Mouse (Mus musculus) layer of hippocampus, adult 2 months (tissue): Measurements from ENCODE around the gene Arhgap24. TPM values are rescaled to one million over a fixed set of nuclear protein-coding genes. Genes with fewer than 3 reads are reported as not detected.

ENCODE experiments used
- DNase-seq, 2 experiments: peaks; one replicate each; pipeline ENCODE4 v3.0.0; 2022; ENCODE audit warnings: low spot score in 2 of 2
- H3K27ac ChIP-seq: fragments of 200-600 bp; 2 replicates; pipeline ENCODE4 v1.8.1; 2022
- H3K4me3 ChIP-seq: fragments of 200-600 bp; 2 replicates; pipeline ENCODE4 v1.8.1; 2022; ENCODE audit warnings: mild to moderate bottlenecking
- CTCF ChIP-seq: fragments of 200-600 bp; conservative IDR thresholded peaks from 2 replicates; pipeline ENCODE4 v1.8.1; 2022; ENCODE audit warnings: antibody characterized with exemption, mild to moderate bottlenecking, moderate library complexity
- long read RNA-seq, 2 experiments: library from polyadenylated mRNA; stranded (forward); transcript quantifications; one replicate each; pipeline ENCODE4 v2.0.0; 2021; ENCODE audit warnings: borderline mapping rate in 2 of 2
- total RNA-seq, 2 experiments: library from RNA; stranded (reverse); gene quantifications; 2 replicates each; pipeline ENCODE4 v1.2.3; 2021

Gene Arhgap24
- 1 to 10 TPM; 4.8 to 5.3 TPM for total RNA-seq
- long read RNA-seq, experiment 1, partial matches to known transcripts, result 2 of 4 reads
- long read RNA-seq, experiment 1, other reads (novel, unspliced or antisense), result 0 of 4 reads
- long read RNA-seq, experiment 2, transcript Arhgap24-201 (7 exons, 3,632 nt), result major isoform, 8 of 12 reads
- long read RNA-seq, experiment 2, partial matches to known transcripts, result 1 of 12 reads
- long read RNA-seq, experiment 2, other reads (novel, unspliced or antisense), result 0 of 12 reads

DNA sequence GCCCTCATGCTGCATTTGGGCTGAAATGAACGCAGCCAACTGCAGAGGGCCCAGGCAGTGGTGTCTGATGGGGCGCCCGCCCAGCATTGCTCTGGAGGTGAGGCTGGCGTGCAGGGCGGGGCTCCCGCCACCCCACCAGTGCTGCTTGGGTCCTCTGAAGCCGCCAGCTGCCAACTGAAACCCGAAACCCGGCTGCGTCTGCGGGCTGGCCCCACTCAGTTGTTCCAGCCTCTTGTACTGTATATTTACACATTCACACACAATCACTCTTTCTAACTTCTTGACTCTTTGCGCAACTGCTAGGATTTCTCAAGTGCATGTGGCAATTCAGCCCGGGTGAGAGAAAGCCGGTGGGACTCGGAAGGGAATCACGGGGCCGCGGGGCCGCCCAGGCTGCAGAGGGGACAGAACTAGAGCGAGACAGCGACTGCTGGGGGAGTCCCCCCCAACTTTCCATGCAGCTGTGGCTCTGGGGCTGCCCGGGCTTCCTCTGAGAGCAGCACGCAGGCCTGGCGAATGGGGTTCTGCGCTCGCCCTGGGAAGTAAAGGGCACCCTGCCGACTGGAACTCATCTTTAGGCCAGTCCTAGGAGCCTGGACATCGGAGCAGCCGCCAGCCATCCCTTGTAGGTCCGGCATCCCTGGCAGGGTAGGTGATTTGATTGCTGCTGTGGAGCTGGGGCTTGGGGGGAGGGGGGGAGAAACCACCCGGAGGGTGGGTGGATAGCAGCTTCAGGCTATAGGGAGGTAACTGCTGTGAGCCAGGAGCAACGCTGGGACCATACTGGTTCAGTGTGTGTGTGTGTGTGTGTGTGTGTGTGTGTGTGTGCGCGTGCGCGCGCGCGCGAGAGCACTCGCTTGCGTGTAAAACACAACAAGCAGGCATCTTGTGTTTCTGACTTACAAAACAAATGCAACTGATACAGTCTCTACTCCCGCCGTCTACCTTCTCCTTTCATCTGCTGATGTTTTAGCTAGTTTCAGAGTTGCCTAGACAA lies at the start of gene Arhgap24:
Gene Arhgap24 (plus strand): TSS at position 177 of the 997 bp plus-strand sequence.
- Histone ChIP-seq H3K4me3 (peak within 1 kb of the TSS; percentile 53), H3K27ac (0 out of 2 replicates have a peak within 1 kb of the TSS, but pooled peaks have one; percentile 14)
- DNase-seq, result peak in 1 of 2 experiments; percentile 10
- TF ChIP-seq CTCF, result 0 out of 2 replicates have a peak, but pooled peaks have one; percentile 3

DNA sequence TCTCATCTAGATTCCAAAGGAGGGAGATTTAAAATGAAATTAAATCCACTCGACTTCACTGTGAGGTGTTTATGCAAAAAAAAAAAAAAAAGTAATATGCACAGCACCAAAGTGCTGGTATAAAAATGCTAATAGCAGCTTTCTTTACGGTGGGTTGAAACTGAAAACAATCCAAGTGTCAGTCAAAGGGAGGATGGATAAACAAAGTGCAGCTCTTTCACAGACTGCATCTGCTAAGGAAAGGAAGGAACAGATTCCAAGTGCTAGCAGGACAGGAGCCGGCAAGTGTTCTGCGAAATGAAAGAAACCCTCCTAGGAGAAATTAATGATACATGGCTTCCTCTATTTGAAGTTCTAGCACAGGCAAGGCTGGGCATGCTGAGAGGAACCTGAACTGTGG lies 47.0 kb upstream of the Arhgap24 start:
- Histone ChIP-seq H3K27ac (no peak overlapping the region), H3K4me3 (no peak overlapping the region)
- no peak for DNase-seq
- TF ChIP-seq CTCF, result no peak

DNA sequence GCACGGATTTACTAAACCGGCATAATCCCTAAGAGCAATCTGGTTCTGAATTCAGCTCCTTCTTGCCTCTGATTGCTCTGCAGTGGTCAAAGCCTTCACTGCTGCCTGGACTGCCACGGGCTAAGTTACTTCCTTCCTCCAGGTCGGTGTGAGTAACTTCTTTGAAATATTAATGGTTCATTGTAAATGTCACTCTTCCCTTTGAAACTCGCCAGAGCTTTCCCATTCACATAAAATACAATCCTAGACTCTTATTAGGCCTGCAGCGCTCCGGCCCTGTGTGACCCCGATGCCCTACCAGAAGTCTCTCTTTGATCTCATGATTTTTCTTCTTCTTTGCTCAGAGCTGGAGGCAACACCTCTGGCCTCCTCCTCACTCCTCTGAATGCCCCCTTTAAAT lies 44.6 kb upstream of the Arhgap24 start:
- Histone ChIP-seq H3K4me3 (no peak overlapping the region), H3K27ac (no peak overlapping the region)
- no peak for TF ChIP-seq CTCF
- no peak for DNase-seq

DNA sequence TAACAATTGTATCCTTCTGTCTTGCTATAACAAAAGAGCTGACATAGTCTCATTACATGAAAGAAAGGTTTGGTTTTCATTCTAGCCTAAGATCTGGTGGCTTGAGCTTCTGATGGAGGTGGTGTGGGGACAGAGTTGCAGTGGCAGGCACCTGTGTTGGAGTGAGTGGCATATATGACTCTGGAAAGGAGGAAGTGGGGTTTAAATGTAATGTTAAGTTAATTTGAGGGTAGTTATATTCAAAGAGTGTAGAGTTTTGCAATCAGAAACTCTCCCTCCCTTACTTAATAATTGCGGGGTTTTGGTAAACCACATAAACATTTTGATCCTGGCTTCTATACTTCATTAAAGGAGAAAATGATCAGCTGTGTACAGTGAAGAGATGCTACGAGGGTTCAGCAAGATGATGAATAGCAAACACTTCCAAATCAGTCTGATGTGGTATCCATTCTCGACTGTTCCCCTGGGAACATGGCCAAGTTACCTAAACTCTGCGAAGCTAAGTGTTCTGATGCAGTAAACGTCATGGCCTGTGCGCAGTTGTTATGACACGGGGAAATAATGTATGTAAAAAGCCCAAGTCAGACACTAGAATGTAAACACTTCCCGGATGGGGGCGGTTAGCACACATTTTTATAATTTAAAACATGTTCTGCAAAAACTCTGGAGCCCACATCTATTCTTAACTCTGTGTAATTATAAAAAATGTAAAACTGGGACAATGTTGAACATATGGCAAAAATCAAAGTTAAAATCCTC lies 41.9 kb upstream of the Arhgap24 start:
- TF ChIP-seq CTCF, result no peak
- Histone ChIP-seq H3K4me3 (no peak overlapping the region), H3K27ac (no peak overlapping the region)
- DNase-seq, result no peak

DNA sequence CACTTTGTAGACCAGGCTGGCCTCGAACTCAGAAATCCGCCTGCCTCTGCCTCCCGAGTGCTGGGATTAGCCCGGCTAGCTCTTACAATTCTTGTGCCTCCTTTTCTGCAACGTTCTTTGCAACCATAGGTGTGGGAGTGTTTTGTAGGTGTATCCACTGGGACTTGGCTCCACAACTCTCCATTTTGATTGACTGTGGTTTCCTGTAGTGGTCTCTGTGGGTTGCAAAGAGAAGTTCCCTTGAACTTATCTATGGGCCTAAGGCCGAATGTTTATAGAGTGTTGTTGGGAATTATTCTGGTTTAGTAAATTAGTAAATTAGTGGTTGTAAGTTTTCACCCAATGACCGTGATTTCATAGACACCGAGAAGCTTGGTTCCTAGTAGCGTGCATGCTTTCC lies 33.8 kb upstream of the Arhgap24 start:
- DNase-seq, result no peak
- TF ChIP-seq CTCF, result no peak
- Histone ChIP-seq H3K4me3 (no peak overlapping the region), H3K27ac (no peak overlapping the region)

DNA sequence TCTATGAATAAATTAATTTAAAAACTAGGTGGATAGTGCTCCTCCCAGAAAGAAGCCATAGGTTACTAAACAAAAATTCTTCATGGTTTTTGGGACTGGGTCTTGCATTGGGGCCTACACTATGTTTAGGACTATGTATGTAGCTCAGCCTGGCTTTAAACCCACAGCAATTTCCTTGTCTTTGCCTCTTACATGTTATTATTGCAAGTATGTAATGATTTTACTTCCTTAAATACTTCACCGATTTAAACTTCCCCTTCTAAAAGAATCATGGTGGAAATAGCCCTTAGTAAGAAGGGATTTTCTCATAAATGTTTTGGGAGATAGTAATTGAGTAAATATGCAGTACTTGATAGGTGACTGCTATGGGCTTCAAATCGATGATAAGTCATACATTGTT lies 30.3 kb upstream of the Arhgap24 start:
- Histone ChIP-seq H3K4me3 (no peak overlapping the region), H3K27ac (no peak overlapping the region)
- no peak for DNase-seq
- no peak for TF ChIP-seq CTCF

DNA sequence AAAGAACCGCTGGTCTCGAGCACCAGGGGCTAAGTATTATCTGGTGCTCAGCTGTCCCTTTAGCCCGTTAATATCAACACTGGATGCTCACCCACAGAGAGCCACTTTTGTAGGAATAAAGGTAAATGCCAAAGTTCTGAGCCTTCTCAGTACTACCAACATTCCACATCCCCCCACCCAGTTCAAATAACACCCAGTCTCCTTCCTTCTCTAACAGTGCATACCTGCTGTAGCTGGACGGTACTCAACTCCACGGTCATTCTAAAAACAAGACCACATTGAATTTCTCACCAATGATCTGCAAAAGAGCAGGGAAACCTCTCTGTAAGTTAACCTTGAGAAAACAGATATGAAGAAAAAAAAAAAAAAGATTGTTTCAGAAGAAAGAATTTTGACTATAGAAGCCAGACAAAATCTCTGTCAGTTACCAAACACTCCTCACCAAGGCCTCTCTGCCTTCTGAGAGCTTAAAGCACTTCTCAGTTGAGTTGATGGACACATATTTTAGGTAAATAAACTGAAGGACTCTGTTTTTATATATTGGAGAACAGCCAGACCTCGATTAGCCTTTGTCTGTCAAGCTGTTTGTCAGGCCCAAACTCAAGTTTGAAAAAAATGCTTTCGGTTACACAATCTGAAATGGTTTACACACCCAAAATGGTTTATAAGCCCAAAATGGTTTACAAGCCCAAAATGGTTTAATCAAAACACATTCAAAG lies 29.0 kb upstream of the Arhgap24 start:
- TF ChIP-seq CTCF, result no peak
- Histone ChIP-seq H3K27ac (no peak overlapping the region), H3K4me3 (no peak overlapping the region)
- no peak for DNase-seq

DNA sequence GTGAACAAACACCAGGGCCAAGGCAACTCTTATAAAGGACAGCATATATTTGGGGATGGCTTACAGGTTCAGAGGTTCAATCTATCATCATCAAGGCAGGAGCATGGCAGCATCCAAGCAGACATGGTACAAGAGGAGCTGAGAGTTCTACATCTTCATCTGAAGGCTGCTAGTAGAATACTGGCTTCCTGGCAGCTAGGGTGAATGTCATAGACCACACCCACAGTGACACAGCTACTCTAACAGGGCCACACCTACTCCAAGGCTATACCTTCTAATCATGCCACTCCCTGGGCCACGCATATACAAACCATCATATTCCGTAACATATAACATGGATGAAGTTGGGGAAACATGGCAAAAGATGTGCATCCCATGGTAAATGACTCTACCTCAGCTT lies 27.9 kb upstream of the Arhgap24 start:
- no peak for TF ChIP-seq CTCF
- no peak overlapping the region for H3K4me3 ChIP-seq
- DNase-seq, result no peak
- no peak overlapping the region for H3K27ac ChIP-seq

DNA sequence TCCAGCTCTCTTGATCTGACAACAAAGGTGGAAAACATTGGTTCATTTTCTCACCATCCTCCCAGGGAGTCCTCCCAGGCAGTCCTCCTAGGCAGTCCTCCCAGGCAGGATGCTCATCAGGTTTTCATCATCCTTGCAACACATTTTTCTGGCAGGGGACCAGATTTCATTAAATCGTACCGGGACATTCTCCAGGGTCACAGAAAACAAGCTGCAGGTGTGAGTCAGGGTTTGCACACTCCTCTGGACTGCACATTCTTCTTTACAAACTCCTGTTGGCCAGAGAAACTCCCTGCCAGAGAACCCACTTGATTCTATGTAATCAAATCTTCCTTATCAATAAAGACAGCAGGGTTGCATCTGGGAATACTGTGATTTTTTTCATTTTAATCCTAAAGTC lies 25.9 kb upstream of the Arhgap24 start:
- no peak overlapping the region for H3K27ac ChIP-seq
- TF ChIP-seq CTCF, result no peak
- DNase-seq, result no peak
- no peak overlapping the region for H3K4me3 ChIP-seq

DNA sequence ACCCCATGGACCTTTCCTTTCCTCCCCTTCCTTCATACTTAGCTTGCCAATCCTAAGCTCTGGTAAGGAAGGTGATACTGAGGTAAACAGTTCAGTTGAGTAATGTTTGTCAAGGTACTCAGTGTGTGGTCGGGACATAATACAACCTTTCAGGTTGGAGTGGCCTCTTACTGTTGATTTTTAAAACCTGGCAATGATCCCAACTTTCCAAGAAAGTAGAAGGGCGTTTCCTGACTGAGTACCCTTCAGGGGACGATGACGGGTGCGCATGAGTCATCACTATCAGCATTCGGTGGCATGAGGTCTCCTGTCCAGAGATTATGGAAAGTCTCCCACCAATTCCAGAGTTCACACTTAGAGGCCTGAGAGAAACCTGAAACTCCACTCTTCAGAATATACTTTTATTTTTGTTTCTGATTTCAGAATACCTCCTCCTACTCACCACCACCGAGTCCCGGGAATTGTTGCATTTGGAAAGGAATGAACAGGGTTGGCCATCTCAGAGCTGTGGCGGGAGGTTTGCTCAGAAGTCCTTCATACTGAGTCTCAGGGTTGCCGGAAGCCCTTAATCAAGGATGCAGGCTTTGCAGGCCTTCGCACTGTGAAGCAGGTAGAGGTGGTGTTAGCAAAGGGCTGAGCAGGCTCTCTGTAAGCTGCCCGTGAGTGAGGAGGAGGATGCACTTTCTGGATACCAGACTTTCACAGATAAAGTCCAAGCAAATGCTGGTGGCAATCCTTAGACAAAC lies 20.6 kb upstream of the Arhgap24 start:
- Histone ChIP-seq H3K27ac (no peak overlapping the region), H3K4me3 (no peak overlapping the region)
- no peak for DNase-seq
- TF ChIP-seq CTCF, result no peak

DNA sequence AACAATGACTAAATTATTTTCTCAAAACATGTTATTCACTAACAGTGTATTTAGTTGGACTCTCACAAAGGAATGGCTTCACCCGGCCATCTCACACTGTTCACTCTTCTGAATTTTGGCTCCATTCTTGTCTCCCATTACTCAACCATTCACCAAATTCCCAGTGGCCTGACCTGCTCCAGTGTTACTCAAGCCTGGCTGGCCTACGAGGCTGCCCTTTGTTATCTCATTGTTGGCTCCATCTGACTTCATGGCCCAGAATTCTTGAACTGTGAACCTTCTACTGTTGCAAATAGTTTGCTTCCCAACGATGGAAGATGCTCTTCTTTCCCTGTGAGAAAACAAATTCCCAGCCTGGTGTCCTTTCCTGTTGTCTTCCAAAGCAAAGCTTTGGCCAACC lies 18.2 kb upstream of the Arhgap24 start:
- H3K27ac ChIP-seq, result no peak overlapping the region
- TF ChIP-seq CTCF, result no peak
- no peak for DNase-seq
- no peak overlapping the region for H3K4me3 ChIP-seq

DNA sequence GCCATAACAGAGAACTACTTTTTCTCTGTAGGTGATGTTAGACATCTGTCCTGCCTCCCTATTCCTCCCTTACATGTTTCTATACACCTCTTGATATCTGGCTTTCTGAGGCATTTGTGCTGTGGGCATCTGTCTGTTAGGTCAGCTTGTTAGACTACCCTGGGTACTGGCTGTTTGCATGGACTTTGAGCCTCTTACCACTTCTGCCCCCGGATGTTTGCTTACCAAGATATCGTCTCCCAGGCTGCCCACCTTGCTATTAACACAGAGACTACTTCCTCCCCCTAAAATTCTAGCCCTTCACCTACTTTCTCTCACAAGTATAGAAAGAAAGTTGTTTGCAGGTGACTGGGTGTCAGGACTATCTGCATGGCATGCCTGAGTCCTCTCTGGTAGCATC lies 15.8 kb upstream of the Arhgap24 start:
- TF ChIP-seq CTCF, result no peak
- no peak for DNase-seq
- H3K4me3 ChIP-seq, result no peak overlapping the region
- H3K27ac ChIP-seq, result no peak overlapping the region
